Mouse (Mus musculus) liver, embryonic 14.5 days (tissue): ENCODE data around the gene Gm13090. TPM values are rescaled to one million over a fixed set of nuclear protein-coding genes. Genes with fewer than 3 reads are reported as not detected.

ENCODE experiments used
- ATAC-seq: fragments of 200-750 bp; cut with Nextera tagmentation; 2 replicates; pipeline ENCODE4 v1.8.0; 2017; ENCODE audit warnings: moderate number of reproducible peaks, mild to moderate bottlenecking, moderate library complexity; ENCODE audit not compliant: insufficient read depth
- DNase-seq, 3 experiments: peaks; one replicate each; pipeline ENCODE4 v3.0.0-alpha.2; 2012 to 2013; ENCODE audit warnings: low read depth in 3 of 3, low spot score in 3 of 3
- H3K27ac ChIP-seq: fragments of 300-500 bp; sonication (generic); 2 replicates; pipeline ENCODE4 v1.5.1; 2014; ENCODE audit warnings: moderate library complexity, mild to moderate bottlenecking, control low read depth, inconsistent platforms
- H3K27me3 ChIP-seq: fragments of 300-500 bp; sonication (generic); 2 replicates; pipeline ENCODE4 v1.6.1; 2014; ENCODE audit warnings: mild to moderate bottlenecking, low read length, moderate library complexity; ENCODE audit not compliant: control insufficient read depth, insufficient read depth
- H3K36me3 ChIP-seq: fragments of 300-500 bp; sonication (generic); replicated peaks from 2 replicates; pipeline ENCODE4 v1.6.1; 2014; ENCODE audit warnings: low read depth; ENCODE audit not compliant: control insufficient read depth, insufficient read depth
- H3K4me1 ChIP-seq, 2 experiments: fragments of 200-500 bp in 1 of 2; fragments of 300-500 bp in 1 of 2; sonication (generic) in 1 of 2; replicated peaks; 2 replicates each; pipeline ENCODE4 v1.6.1; 2012 to 2014; ENCODE audit warnings: antibody characterized with exemption in 1 of 2, inconsistent platforms in 1 of 2, low read length in 1 of 2; ENCODE audit not compliant: control insufficient read depth in 2 of 2, insufficient read depth in 2 of 2
- H3K4me2 ChIP-seq: fragments of 300-500 bp; sonication (generic); 2 replicates; pipeline ENCODE4 v1.6.1; 2014; ENCODE audit warnings: low read depth, mild to moderate bottlenecking, control low read depth, moderate library complexity
- H3K4me3 ChIP-seq, 2 experiments: fragments of 200-500 bp in 1 of 2; fragments of 300-500 bp in 1 of 2; sonication (generic) in 1 of 2; 2 replicates each; pipeline ENCODE4 v1.5.1; 2012 to 2014; ENCODE audit warnings: low read depth in 2 of 2, low read length in 2 of 2, mild to moderate bottlenecking in 2 of 2, control low read depth in 1 of 2, inconsistent platforms in 1 of 2, moderate library complexity in 1 of 2; ENCODE audit not compliant: insufficient read depth in 1 of 2
- H3K9ac ChIP-seq: fragments of 300-500 bp; sonication (generic); replicated peaks from 2 replicates; pipeline ENCODE4 v1.6.1; 2014; ENCODE audit warnings: mild to moderate bottlenecking, control low read depth, moderate library complexity
- H3K9me3 ChIP-seq: fragments of 300-500 bp; sonication (generic); 2 replicates; pipeline ENCODE4 v1.6.1; 2016; ENCODE audit warnings: low read length, mixed read lengths; ENCODE audit not compliant: control insufficient read depth
- CTCF ChIP-seq: IDR thresholded peaks from 2 replicates; pipeline ENCODE4 v1.5.1; 2016; ENCODE audit warnings: antibody characterized with exemption, low read depth, control low read depth
- EP300 ChIP-seq: IDR thresholded peaks from 2 replicates; pipeline ENCODE4 v1.6.1; 2016; ENCODE audit warnings: antibody characterized with exemption, low read depth
- WGBS: fragments of 180-500 bp; shearing (Covaris S2); extraction: QIAGEN DNeasy Blood & Tissue Kit; methylation state at CpG from one replicate; pipeline ENCODE4 v1.1.7; 2014; ENCODE audit not compliant: insufficient replicate concordance; 5-methylcytosine and 5-hydroxymethylcytosine counted together
- polyA plus RNA-seq, 2 experiments: library from polyadenylated mRNA; depleted of rRNA in 1 of 2; stranded (reverse) in 1 of 2; unstranded in 1 of 2; fragments of >200 nt; fragmentation: Nextera tagmentation in 1 of 2; extraction: Ambion mirVana in 1 of 2; gene quantifications; 2 replicates each; pipeline versions ENCODE4 v1.2.1 to v1.2.3; 2012 to 2014

Gene Gm13090
- polyA plus RNA-seq, 2 experiments: not detected

DNA sequence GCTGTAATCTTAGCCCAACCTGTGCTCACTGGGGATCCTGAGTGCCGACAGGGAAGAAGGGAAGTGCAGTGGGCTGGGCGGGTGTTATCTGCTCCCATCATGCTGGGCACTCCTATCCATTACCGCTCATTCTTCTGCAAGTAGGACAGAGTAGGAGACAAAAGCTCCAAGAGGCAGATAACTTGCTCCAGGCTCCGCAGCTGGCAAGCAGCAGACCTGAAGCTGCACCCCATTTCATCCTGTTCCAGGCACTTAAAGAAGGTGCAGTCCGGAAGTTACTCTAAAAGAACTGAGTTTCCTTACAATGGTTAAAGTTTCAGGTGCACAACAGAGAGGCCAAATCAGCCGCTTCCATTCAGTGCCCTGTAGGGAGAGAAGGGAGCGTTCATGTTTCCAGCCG, 21.9 kb downstream of the Gm13090 start:
- H3K27me3 ChIP-seq: peaks cover 43% of the 10 kb centered on the region
- no peak overlapping the region for H3K4me3 ChIP-seq
- H3K9me3 ChIP-seq: no peaks in the 10 kb centered on the region
- no peak overlapping the region for H3K4me2 ChIP-seq
- DNase-seq (no peak), ATAC-seq (no peak)
- TF ChIP-seq EP300 (no peak), CTCF (no peak)
- no peaks in the 10 kb centered on the region for H3K36me3 ChIP-seq
- H3K9ac ChIP-seq: no peak overlapping the region
- no peak overlapping the region for H3K27ac ChIP-seq
- H3K4me1 ChIP-seq: no peaks in the 10 kb centered on the region
- 34% methylated on average over 8 of the region's 8 CpGs for WGBS

DNA sequence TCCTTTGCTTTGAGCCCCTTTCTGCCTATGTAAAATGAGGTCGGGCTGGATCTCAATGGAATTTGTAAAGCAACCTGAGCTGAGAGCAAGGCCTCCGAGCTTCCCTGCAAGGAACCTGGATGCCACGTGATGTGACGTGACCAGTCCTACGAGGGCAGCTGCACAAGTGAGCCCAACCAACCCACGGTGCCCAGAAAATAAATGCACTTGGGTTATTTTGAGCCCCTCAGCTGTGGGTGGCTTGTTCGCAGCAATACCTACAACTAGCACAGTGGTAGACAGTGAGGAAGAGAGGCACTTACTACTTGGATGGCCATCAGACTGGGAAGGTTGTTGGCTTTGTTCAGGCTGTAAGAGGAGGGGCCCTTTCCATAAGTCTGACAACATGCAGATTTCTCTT, 25.2 kb downstream of the Gm13090 start:
- no peaks in the 10 kb centered on the region for H3K9me3 ChIP-seq
- H3K4me1 ChIP-seq: no peaks in the 10 kb centered on the region
- H3K4me2 ChIP-seq: no peak overlapping the region
- no peak overlapping the region for H3K9ac ChIP-seq
- H3K4me3 ChIP-seq: no peak overlapping the region
- no peak for DNase-seq
- no peak for ATAC-seq
- H3K27ac ChIP-seq: no peak overlapping the region
- TF ChIP-seq EP300: no peak
- H3K36me3 ChIP-seq: no peaks in the 10 kb centered on the region
- peaks cover 10% of the 10 kb centered on the region for H3K27me3 ChIP-seq
- 61% methylated on average over 7 of the region's 7 CpGs for WGBS

DNA sequence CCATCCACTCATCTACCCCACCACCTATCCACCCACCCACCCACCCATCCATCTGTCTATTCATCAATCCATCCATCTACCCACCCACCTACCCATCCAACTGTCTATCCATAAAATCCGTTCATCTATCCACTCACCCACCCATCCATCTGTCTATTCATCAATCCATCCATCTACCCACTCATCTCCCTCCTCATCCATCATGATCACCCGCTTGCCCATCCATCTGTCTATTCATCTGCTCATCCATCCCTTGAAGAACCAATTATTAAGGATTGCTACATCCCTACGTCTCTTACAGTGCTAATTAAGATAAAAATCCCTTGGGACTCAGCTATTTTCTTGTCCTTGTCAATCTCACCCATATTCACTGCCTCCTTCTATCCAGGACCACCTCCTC, 29.5 kb downstream of the Gm13090 start:
- Histone ChIP-seq H3K4me2 (no peak overlapping the region), H3K27ac (no peak overlapping the region), H3K4me1 (no peaks in the 10 kb centered on the region), H3K27me3 (no peaks in the 10 kb centered on the region), H3K9me3 (no peaks in the 10 kb centered on the region), H3K36me3 (no peaks in the 10 kb centered on the region), H3K9ac (no peak overlapping the region), H3K4me3 (no peak overlapping the region)
- 49% methylated on average over 3 of the region's 3 CpGs for WGBS
- TF ChIP-seq CTCF (no peak), EP300 (no peak)
- ATAC-seq: no peak
- DNase-seq: no peak

DNA sequence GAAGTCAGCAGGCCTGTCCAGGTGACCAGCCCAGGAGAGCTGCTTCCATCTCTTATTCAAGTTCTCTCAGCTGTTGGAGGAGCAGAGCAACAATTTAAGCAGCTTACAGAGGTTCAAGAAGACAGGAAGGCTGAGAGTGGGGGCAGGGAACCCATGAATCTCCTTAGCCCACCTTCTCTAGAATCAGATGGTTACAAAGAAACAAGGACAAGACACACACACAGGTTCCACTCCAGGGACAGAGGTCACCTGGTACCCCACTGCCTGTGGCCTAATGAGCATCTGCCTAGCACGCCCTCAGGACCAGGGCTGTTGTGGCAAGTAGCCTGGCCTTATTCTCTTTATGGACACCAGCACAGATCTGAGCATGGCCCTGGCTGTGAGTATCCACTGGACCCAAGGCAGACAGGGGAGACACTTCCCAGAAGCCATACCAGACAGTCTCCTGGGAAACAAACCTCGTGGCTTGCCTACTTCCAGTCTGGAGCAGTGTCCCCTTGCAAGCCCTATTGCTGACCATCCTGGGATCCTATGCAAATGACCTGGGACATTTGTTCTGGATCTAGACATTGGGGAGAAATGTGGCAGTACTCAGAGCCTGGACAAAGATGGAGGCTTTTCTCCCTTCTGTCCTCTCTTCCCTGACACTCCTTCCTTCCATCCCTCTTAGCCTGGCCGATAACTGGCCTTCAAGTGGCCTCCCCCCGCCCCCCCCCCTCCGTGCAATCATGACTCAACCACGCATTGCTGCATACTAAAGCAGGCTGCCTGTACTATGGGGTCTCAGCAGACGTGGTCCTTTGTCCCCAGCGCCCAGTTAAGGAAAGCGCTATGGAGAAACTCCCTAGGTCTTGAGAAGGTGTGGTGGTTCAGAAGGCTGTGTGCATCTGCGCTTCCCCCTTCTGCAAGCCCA, 38.5 kb downstream of the Gm13090 start:
- WGBS: 8% methylated on average over 9 of the region's 10 CpGs
- H3K9ac ChIP-seq: no peak overlapping the region
- H3K4me3 ChIP-seq: no peak overlapping the region; a peak in 1 of 4 replicates
- H3K27ac ChIP-seq: no peak overlapping the region
- ATAC-seq (no peak), DNase-seq (no peak)
- TF ChIP-seq CTCF: no peak
- TF ChIP-seq EP300: no peak
- no peaks in the 10 kb centered on the region for H3K9me3 ChIP-seq
- no peaks in the 10 kb centered on the region for H3K4me1 ChIP-seq
- H3K27me3 ChIP-seq: peaks cover 12% of the 10 kb centered on the region
- no peak overlapping the region; the same call in 1 of the 2 replicates for H3K4me2 ChIP-seq
- no peaks in the 10 kb centered on the region for H3K36me3 ChIP-seq

DNA sequence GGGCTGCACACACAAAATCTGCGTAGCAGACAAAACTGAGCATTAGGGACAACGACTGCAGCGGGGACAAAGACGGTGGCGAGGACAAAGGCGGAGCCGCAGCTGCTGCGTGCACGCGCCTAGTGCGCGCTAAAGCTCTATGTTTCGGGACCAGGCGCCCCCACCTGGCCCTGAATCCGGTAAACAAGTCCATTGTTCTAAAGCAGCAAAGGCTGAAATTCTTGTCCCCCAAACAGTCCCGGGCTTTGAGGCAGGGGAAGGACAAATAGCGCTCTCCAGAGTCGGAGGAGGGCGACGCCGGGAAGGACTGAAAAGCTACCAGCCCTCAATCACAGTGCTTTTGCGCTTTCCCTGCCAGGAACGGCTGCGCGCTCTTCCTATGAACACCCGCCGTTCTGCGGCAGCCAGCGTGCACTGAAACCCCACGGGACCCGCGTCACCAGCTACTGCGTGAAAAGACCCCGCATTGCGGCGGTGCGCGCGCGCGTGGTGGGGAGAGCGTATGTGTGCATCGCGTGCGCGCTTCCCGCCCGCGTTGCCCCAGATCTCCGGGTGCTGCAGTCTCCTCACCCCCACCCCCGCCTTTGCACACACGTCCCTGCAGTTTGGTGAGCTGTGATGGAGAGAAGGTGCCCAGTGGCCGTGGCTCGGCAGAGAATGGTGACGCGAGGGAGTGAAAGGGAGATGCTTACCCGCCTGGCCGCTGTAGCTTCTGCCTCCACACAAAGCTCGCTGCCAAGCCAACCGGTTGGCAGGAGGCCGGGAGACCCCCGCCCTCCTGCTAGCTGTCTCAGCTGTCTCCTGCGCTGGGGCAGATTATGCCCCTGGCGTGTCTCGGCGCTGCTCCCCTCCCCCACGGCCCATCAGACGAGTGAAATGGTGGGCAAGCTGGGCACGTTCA, 39.5 kb downstream of the Gm13090 start:
- H3K9ac ChIP-seq: no peak overlapping the region
- no peaks in the 10 kb centered on the region for H3K36me3 ChIP-seq
- no peak overlapping the region for H3K27ac ChIP-seq
- WGBS: 2% methylated on average over 69 of the region's 69 CpGs
- ATAC-seq: no peak
- peaks cover 12% of the 10 kb centered on the region for H3K27me3 ChIP-seq
- H3K4me1 ChIP-seq: no peaks in the 10 kb centered on the region
- peak overlapping the region; percentile 31 for H3K4me2 ChIP-seq
- peak overlapping the region; percentile 6 to 26; a peak in 2 of 4 replicates for H3K4me3 ChIP-seq
- TF ChIP-seq EP300 (no peak), CTCF (no peak)
- DNase-seq: no peak
- no peaks in the 10 kb centered on the region for H3K9me3 ChIP-seq
